Mouse (Mus musculus): ENCODE measurements around the gene Gstm7. TPM values are rescaled to one million over a fixed set of nuclear protein-coding genes. Genes with fewer than 3 reads are reported as not detected.

Gene Gstm7
- polyA plus RNA-seq, 1 experiment from 2014 or later: 13.7 TPM

- H3K4me2 ChIP-seq (replicated peaks): no peak overlapping the region
- H3K9ac ChIP-seq: no peak overlapping the region
- H3K27me3 ChIP-seq: no peaks in the 10 kb centered on the region
- peaks cover 11% of the 10 kb centered on the region; the same call in 1 of the 2 replicates for H3K4me1 ChIP-seq
- H3K4me3 ChIP-seq (replicated peaks): no peak overlapping the region
- H3K36me3 ChIP-seq: no peaks in the 10 kb centered on the region
- H3K27ac ChIP-seq (replicated peaks): no peak overlapping the region
- H3K9me3 ChIP-seq (replicated peaks): no peaks in the 10 kb centered on the region
- ATAC-seq (ENCODE audit: insufficient number of reproducible peaks, low FRiP score, low TSS enrichment, low read depth): no peak
- 64% methylated on average over 3 of the region's 3 CpGs for WGBS
Observed at GRCm38 (mm10) chr3:107935888-107936287, 4.3 kb upstream of the Gstm7 start.

DNA sequence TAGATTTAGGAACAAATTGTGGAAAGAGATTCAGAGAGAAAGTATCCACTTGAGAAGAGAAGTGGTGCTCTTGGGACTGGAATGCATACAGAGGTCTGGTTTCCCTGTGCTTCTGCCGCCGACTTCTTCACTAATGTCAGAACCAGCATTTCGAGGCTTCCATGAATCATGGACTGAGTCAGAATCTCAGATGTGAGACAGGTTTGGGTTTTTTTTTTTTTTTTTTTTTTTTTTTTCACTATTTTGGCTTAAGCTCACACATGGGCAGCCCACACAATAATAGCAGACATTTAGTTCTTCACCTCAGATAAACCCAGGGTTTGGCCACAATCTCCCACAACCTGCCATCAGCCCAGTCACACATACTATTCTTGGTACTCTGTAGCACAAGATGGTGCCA is 3.7 kb upstream of the Gstm7 start:
- Histone ChIP-seq H3K9me3 (replicated peaks) (no peaks in the 10 kb centered on the region), H3K36me3 (no peaks in the 10 kb centered on the region), H3K4me1 (peaks cover 11% of the 10 kb centered on the region; the same call in 1 of the 2 replicates), H3K27ac (replicated peaks) (no peak overlapping the region), H3K9ac (no peak overlapping the region), H3K27me3 (no peaks in the 10 kb centered on the region), H3K4me3 (replicated peaks) (no peak overlapping the region), H3K4me2 (replicated peaks) (no peak overlapping the region)
- WGBS: 74% methylated on average over 3 of the region's 3 CpGs
- ATAC-seq (ENCODE audit: insufficient number of reproducible peaks, low FRiP score, low TSS enrichment, low read depth): no peak

- H3K4me2 ChIP-seq (replicated peaks): no peak overlapping the region
- no peak overlapping the region for H3K9ac ChIP-seq
- H3K4me3 ChIP-seq (replicated peaks): no peak overlapping the region
- 76% methylated on average over 6 of the region's 6 CpGs for WGBS
- no peak for ATAC-seq (ENCODE audit: insufficient number of reproducible peaks, low FRiP score, low TSS enrichment, low read depth)
- H3K27me3 ChIP-seq: no peaks in the 10 kb centered on the region
- no peak overlapping the region for H3K27ac ChIP-seq (replicated peaks)
- no peaks in the 10 kb centered on the region for H3K36me3 ChIP-seq
- H3K9me3 ChIP-seq (replicated peaks): no peaks in the 10 kb centered on the region
- H3K4me1 ChIP-seq: peaks cover 11% of the 10 kb centered on the region; the same call in 1 of the 2 replicates
Observed at GRCm38 (mm10) chr3:107932128-107932527, 511 bp upstream of the Gstm7 start.

DNA sequence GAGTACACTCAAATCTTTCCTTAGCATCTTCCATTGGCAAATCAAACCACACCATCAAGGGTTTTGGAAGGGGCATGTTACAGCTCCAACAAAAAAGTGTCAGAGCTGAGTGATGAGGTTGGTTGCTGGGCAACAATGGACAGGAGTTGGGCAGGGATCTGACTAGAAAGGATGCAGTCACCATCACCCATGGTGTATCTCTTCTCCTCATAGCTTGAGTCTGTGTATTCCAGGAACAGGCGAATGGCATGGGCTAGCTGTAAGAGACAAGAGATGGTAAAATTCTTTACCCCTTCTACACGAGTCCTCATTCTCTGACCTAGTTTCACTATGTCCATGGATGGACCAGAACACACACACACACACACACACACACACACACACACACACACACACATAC is 483 bp downstream of the Gstm7 start:
- no peak overlapping the region; the same call in 1 of the 2 replicates for H3K27ac ChIP-seq (replicated peaks)
- 69% methylated on average over 2 of the region's 2 CpGs for WGBS

DNA sequence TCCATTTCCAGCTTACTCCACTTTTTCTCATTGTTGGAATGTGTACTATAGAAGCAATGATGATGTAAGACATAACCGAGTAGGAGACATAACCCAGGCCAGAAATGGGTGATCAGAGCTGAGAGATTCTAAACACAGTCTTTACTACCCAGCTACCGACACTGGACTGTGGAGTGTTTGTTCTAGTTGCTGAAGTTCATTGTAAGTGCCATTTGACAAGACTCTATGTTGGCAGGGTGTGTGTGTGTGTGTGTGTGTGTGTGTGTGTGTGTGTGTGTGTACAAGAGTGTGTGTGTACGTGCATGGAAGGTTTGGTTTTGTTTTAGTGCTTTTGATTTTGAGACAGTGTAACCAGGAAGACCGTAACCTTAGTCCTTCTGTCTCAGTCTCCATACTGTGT is 1.9 kb downstream of the Gstm7 start:
- no peak for ATAC-seq (ENCODE audit: insufficient number of reproducible peaks, low FRiP score, low TSS enrichment, low read depth)
- H3K4me2 ChIP-seq (replicated peaks): no peak overlapping the region
- H3K4me1 ChIP-seq: peaks cover 11% of the 10 kb centered on the region; the same call in 1 of the 2 replicates
- no peaks in the 10 kb centered on the region for H3K9me3 ChIP-seq (replicated peaks)
- no peak overlapping the region for H3K9ac ChIP-seq
- H3K27ac ChIP-seq (replicated peaks): no peak overlapping the region
- H3K36me3 ChIP-seq: no peaks in the 10 kb centered on the region
- no peaks in the 10 kb centered on the region for H3K27me3 ChIP-seq
- H3K4me3 ChIP-seq (replicated peaks): no peak overlapping the region
- 88% methylated on average over 4 of the region's 4 CpGs for WGBS

More for the DNA sequence above, 483 bp downstream of the Gstm7 start:
- Histone ChIP-seq H3K9me3 (replicated peaks) (no peaks in the 10 kb centered on the region), H3K27me3 (no peaks in the 10 kb centered on the region), H3K4me1 (peaks cover 11% of the 10 kb centered on the region; the same call in 1 of the 2 replicates), H3K36me3 (no peaks in the 10 kb centered on the region), H3K9ac (no peak overlapping the region), H3K4me2 (replicated peaks) (peak overlapping the region; percentile 46), H3K4me3 (replicated peaks) (peak overlapping the region; percentile 33)
- ATAC-seq (ENCODE audit: insufficient number of reproducible peaks, low FRiP score, low TSS enrichment, low read depth): peak; percentile 8; the same call in 1 of the 2 replicates

GRCm38 (mm10) chr3:107929243-107929642 is 2.4 kb downstream of the Gstm7 start:
- 73% methylated on average over 4 of the region's 4 CpGs for WGBS
- peaks cover 11% of the 10 kb centered on the region; the same call in 1 of the 2 replicates for H3K4me1 ChIP-seq
- no peak overlapping the region for H3K27ac ChIP-seq (replicated peaks)
- no peak overlapping the region for H3K9ac ChIP-seq
- ATAC-seq (ENCODE audit: insufficient number of reproducible peaks, low FRiP score, low TSS enrichment, low read depth): no peak
- H3K36me3 ChIP-seq: no peaks in the 10 kb centered on the region
- no peaks in the 10 kb centered on the region for H3K9me3 ChIP-seq (replicated peaks)
- H3K4me2 ChIP-seq (replicated peaks): no peak overlapping the region
- H3K4me3 ChIP-seq (replicated peaks): no peak overlapping the region
- H3K27me3 ChIP-seq: no peaks in the 10 kb centered on the region

GRCm38 (mm10) chr3:107928691-107929090 is 2.9 kb downstream of the Gstm7 start:
- Histone ChIP-seq H3K27ac (replicated peaks) (no peak overlapping the region), H3K4me3 (replicated peaks) (no peak overlapping the region), H3K36me3 (no peaks in the 10 kb centered on the region), H3K4me2 (replicated peaks) (no peak overlapping the region), H3K27me3 (no peaks in the 10 kb centered on the region), H3K9ac (no peak overlapping the region), H3K9me3 (replicated peaks) (no peaks in the 10 kb centered on the region), H3K4me1 (peaks cover 11% of the 10 kb centered on the region; the same call in 1 of the 2 replicates)
- no peak for ATAC-seq (ENCODE audit: insufficient number of reproducible peaks, low FRiP score, low TSS enrichment, low read depth)
- 87% methylated on average over 11 of the region's 11 CpGs for WGBS

DNA sequence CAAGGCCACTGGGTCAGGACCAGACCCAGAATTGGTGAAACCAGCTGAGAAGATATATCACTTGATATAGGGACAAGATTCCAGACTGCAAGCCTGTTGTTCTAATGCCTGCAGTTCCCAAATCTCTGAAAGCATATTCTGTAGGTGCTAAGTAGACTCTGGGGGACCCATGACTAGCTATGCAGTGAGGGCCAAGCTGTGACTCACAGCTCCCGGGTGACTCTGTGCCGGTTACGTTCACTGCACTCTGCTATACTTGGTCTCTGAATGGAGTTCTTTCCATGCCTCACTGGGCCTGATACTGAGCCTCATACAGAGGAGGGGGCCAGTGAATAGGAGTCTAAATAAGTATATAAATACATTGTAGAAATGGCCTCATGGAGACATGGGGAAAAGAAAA is 3.8 kb downstream of the Gstm7 start:
- Histone ChIP-seq H3K4me1 (peaks cover 11% of the 10 kb centered on the region; the same call in 1 of the 2 replicates), H3K27ac (replicated peaks) (no peak overlapping the region), H3K9ac (no peak overlapping the region), H3K4me3 (replicated peaks) (no peak overlapping the region), H3K4me2 (replicated peaks) (no peak overlapping the region), H3K36me3 (no peaks in the 10 kb centered on the region), H3K9me3 (replicated peaks) (no peaks in the 10 kb centered on the region), H3K27me3 (no peaks in the 10 kb centered on the region)
- 82% methylated on average over 3 of the region's 3 CpGs for WGBS
- no peak for ATAC-seq (ENCODE audit: insufficient number of reproducible peaks, low FRiP score, low TSS enrichment, low read depth)

GRCm38 (mm10) chr3:107925335-107925734 is 6.3 kb downstream of the Gstm7 start:
- Histone ChIP-seq H3K4me2 (replicated peaks) (no peak overlapping the region), H3K27me3 (no peaks in the 10 kb centered on the region), H3K9ac (no peak overlapping the region), H3K27ac (replicated peaks) (no peak overlapping the region), H3K9me3 (replicated peaks) (no peaks in the 10 kb centered on the region), H3K36me3 (no peaks in the 10 kb centered on the region), H3K4me3 (replicated peaks) (no peak overlapping the region), H3K4me1 (no peaks in the 10 kb centered on the region)
- 87% methylated on average over 3 of the region's 3 CpGs for WGBS
- ATAC-seq (ENCODE audit: insufficient number of reproducible peaks, low FRiP score, low TSS enrichment, low read depth): no peak

DNA sequence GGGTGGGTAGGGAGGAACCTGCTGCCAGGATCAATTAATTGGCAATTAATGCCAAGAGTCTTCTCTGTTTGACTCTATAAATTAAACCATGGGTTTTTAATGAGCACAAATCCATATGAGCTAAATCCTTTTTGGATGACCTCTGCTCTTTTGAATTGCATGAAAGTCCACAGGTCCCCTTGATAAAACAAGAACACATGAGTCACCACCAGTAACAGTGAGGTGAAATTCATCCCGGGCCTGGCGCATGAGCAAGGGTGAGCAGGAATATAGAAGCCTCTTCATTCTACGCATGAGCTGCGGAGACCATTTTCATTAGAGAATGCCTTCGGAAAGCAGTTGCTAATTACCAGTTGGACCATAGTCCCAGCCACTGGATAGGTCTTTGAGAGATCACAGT is 11.3 kb downstream of the Gstm7 start:
- H3K4me1 ChIP-seq: 0 out of 2 replicates have a peak, but pooled peaks cover 2% of the 10 kb centered on the region
- H3K27ac ChIP-seq (replicated peaks): no peak overlapping the region
- H3K4me3 ChIP-seq (replicated peaks): no peak overlapping the region
- H3K27me3 ChIP-seq: no peaks in the 10 kb centered on the region
- WGBS: 93% methylated on average over 5 of the region's 5 CpGs
- no peaks in the 10 kb centered on the region for H3K36me3 ChIP-seq
- no peak overlapping the region for H3K4me2 ChIP-seq (replicated peaks)
- H3K9ac ChIP-seq: no peak overlapping the region
- ATAC-seq (ENCODE audit: insufficient number of reproducible peaks, low FRiP score, low TSS enrichment, low read depth): no peak
- H3K9me3 ChIP-seq (replicated peaks): no peaks in the 10 kb centered on the region

DNA sequence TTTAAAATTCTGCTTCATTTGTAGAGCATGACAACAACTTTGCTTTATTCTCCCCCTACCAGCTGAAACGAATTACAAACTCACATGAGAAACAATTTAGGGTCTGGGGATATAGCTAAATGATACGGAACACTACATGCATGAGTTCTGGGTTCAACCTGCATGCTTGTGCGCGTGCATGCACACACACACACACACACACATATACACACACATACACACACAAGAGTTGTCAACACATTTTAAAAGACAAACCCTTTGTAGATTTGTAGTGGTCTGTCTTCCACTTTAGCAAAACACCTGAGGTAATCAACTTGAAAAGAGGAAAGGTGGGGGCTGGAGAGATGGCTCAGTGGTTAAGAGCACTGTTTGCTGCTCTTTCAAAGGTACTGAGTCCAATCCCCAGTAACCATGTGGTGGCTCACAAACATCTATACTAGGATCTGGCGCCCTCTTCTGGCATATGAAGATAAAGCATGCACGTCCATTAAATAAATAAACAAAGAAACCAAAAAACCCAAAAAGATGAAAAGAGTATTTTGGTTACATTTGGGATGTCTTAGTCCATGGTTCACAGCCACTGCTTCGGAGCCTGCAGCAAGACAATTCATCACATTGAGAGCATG is 13.7 kb downstream of the Gstm7 start:
- H3K4me1 ChIP-seq: 0 out of 2 replicates have a peak, but pooled peaks cover 2% of the 10 kb centered on the region
- 39% methylated on average over 7 of the region's 7 CpGs for WGBS
- ATAC-seq (ENCODE audit: insufficient number of reproducible peaks, low FRiP score, low TSS enrichment, low read depth): no peak

DNA sequence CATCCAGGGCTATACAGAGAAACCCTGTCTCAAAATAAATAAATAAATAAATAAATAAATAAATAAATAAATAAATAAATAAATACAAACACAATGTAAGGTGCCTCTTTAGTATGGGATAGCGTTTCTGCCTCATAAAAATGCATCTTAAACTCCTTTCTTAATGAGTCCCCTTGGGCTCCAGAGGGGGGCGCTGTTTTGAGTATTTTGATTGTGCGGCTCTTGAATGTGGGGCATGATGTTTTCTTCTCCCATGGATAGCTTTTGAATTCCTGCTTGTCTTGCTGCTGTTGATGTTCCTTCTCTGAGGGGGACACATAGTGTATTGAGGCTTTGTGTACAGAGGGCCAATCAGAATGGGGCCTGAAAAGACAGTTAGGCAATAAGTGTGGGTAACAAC is 14.5 kb downstream of the Gstm7 start:
- no peak overlapping the region for H3K4me3 ChIP-seq (replicated peaks)
- ATAC-seq (ENCODE audit: insufficient number of reproducible peaks, low FRiP score, low TSS enrichment, low read depth): no peak
- 79% methylated on average over 3 of the region's 3 CpGs for WGBS
- H3K27ac ChIP-seq (replicated peaks): no peak overlapping the region
- H3K9me3 ChIP-seq (replicated peaks): no peaks in the 10 kb centered on the region
- H3K4me1 ChIP-seq: 0 out of 2 replicates have a peak, but pooled peaks cover 2% of the 10 kb centered on the region
- no peak overlapping the region for H3K9ac ChIP-seq
- H3K36me3 ChIP-seq: no peaks in the 10 kb centered on the region
- H3K4me2 ChIP-seq (replicated peaks): no peak overlapping the region
- H3K27me3 ChIP-seq: no peaks in the 10 kb centered on the region

More for the DNA sequence above, 13.7 kb downstream of the Gstm7 start:
- Histone ChIP-seq H3K9me3 (replicated peaks) (no peaks in the 10 kb centered on the region), H3K4me3 (replicated peaks) (no peak overlapping the region), H3K4me2 (replicated peaks) (no peak overlapping the region), H3K27me3 (no peaks in the 10 kb centered on the region), H3K9ac (no peak overlapping the region), H3K27ac (replicated peaks) (no peak overlapping the region), H3K36me3 (no peaks in the 10 kb centered on the region)
